Mouse (Mus musculus): ENCODE measurements around the gene Cxcr5.
A peak's percentile ranks its signal among the peaks of the same experiment; 100 is the strongest.
"Not testable (repeated sequence)": the region's sequence is repeated elsewhere in the genome, so short reads cannot be mapped to it uniquely, and the experiment has no call there.

Cxcr5 gene

DNA sequence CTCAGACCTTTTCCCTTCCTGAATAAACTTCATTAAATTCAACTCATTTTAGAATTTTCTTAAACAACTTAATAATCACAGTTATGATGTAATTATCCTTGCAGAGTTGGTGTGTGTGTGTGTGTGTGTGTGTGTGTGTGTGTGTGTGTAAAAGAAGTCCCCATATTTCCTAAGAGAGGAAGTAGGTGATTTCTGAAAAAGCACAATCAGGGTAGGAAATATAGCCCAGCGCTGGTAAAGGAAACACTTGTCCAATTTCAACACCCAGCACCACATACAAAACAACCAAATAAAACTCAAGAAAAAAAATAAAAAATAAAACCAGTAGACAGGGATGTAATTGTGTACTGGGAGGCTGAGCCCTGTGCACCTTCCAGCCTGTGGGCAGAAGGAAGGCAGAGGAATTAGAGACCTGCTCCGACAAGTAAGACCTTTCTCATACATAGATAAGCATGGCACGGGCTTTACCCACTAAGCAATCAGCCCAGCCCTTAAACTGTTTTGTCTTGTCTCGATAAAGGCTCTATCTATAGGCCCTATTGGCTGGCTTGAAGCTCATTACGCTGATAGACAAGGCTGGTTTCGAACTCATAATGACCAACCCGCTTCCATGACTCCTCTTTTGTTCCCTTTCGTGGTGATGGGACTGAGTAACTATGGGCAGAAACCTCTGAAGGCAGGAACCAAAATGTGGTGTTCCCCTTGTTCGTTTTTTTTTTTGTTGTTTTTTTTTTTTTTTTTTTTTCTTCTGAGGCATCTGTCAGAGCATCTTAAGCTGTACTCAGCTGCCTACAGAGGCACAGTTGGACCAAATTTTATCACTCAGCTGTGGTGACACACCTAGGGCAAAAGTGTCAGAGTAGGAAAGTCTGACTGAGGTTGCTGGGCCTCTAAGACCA is 25.8 kb upstream of the Cxcr5 start:
- DNase-seq, result no peak

DNA sequence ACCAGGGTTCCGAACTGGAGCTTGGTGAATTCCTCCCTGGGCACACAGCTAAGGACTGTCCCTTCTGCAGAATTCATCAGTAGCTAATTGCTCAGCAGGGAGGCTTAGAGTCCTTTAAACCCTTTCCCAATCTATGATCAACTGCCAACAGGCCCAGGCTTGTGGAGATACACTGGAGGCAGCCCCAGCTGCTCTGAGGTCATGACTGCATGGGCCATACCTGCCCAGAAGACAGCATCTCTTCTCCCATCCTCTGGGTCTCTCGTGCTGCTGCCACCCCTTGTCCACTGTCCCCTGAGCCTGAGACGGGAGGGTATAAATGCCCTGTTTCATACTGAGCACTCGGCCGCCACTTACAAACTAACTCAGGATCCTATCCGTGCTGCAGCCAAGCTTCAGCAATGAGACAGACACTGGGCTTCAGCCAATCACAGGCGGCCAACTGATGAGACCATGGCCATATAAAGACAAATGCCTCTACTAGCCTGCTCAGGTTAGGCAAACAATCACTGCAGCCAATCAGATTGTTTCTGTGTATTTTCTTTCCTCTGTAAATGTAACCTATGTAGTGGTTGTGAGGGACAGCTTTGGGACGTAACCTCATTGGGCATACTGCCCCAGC is 25.1 kb upstream of the Cxcr5 start:
- DNase-seq, result no peak

DNA sequence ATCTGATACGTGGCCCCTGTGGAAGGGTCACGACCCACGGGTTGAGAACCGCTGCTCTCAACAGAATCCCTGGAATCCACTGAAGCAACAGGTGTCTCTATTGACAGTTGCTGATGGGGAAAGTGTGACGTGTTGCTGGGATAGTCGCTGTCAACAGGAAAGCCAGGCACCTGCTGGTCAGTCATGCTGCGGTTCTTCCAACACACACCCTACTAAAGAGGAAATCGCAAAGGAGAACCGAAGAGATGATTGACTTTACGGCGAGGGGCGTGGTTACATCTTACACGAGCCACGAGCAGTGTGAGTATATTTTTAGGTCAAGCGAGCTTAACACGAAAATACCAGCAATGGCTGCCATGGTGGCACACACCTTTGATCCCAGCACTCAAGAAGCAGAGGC is 20.7 kb upstream of the Cxcr5 start:
- DNase-seq, result peak; percentile 67 to 71

DNA sequence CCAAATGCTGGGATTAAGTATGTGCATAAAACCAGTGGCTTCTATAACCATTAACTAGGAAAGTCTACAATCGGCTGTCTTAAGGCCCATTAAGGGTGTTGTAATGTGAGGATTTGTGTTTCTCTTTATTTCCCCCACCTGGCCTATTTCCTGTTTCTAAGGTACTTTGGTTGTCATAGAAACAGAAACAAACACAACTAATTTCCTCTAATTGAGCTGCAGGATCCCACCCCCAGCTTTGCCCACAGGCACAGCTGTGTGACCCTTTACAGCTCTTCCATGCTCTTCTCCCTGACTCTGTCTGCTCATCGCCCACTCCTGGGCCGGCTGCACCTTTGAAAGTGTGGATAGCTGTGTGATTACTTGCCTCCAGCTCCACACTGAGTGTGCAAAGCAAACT is 19.7 kb upstream of the Cxcr5 start:
- peak; percentile 36 to 50 for DNase-seq

DNA sequence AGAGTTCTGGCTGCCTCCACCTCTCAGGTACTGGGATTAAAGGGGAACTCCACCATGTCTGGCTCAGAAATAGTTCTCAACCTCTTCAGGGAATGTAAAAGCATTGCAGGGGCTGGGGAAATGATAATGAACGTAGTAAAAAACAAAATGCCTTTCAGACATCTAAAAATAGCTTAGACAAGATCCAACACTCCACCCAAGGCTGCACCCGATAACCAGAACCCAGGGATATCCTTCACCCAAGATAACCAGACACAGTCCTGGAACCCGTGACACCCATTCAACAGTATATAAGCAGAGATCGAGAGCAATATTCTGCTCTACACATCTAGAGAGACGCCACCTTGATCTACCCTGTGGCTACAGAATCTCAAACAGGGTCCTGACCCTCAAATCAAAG is 18.4 kb upstream of the Cxcr5 start:
- DNase-seq, result no peak

DNA sequence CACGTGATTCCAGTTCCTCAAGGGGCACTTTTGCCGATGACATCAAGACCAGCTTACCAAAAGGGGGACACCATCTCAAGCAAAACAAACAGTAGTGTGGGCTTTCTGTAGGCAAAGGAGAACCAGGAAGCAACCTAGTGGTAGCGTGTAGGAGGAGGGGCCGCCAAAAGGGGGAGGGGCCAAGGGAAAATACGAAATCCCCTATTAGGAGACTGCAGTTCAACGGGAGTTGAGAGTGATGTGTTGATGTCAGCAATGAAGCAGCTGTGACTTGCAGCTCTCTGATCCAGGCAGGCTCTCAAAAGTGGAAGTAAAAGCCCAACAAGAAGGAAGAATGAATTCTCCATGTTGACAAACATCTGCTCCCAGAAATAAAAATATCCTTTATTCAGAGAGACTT is 17.7 kb upstream of the Cxcr5 start:
- peak; percentile 68 to 77 for DNase-seq

DNA sequence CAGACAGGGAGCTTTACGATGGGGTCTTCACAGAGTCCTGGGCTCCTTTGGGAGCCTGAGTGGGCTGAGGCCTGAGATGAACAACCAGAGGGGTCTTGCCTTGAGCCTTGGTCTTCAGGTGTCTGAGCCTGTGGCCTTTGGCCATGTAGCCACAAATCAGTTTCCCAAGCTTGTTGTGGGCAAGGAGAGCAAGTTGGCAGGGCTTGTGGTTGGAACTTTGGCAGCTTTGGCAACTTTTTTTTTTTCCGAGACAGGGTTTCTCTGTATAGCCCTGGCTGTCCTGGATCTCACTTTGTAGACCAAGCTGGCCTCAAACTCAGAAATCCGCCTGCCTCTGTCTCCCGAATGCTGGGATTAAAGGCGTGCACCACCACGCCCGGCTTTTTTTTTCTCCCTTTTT is 14.4 kb upstream of the Cxcr5 start:
- not testable (repeated sequence) for DNase-seq

DNA sequence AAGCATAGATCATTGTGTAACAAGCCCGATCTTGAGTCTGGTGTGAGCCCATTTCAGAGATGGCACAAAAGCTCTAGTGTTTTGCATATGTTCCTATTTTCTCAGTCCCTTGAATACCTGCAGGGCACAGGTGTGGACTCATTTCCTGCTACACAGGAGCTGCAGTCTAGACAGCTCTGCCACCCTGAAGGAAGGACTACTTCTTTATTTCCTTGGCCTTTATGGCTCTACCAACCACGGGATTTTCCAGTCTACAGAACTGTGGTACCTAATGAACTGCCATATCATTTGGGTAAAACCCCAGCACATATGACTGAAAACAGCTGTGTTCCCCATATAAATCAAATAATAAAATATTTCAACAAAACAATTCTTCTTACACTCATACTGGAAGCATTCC is 13.4 kb upstream of the Cxcr5 start:
- no peak for DNase-seq

DNA sequence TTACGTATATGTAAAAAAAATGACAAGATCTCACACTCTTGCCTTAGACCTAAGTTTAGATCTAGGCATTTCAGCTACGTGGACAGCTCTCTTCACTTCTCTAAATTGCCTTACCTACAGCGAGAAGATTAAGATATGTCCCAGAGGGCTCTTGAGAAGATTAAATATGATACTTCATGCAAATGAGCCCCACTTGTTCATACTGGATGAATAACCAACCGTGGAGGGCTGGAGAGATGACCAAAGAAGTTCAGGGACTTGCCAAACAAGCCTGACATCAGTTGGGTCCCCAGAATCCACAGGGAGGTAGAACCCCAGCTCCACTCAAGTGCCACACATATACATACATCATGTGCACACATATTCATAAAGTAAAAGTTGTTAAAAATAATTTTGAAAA is 11.6 kb upstream of the Cxcr5 start:
- DNase-seq, result no peak

DNA sequence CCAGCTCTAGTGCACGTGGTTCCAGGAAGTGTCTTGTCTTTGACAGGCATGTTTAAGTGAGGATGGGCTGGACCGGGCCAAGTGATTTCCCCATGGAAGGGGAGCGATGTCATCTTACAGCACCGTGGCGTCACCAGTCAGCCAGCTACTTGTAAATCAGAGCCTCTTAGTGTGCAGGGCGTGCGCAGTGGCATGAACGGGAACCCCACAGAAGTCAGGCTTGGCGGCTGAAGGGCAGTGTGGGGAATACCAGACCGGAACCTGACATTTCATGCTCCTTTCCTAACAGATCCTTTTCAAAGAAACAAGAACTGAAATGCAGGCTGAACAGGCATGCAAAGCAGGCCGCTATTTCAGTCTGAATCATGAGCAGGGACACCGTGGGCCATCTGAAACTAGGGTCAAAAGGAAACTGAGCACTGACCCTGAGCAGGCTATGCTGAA is 9.3 kb upstream of the Cxcr5 start:
- peak; percentile 68 to 80 for DNase-seq

DNA sequence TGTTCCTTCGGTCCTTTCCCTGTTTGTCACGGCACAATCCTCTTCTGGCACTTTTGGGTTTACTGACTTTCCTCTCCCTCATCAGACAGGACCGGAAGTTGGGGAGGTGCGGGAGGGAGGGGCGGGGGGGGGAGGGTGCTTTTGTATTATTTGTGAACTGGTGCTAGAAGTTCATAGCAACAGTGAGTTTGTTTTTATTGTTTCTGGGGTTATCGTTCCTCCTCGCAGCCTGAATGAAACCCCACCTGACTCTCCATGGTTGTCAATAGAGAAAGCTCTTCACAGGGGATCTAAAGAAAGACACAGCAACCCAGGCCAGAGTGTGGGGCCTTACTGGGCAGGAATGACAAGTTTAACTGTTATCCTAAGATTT is 6.4 kb upstream of the Cxcr5 start:
- DNase-seq, result no peak

DNA sequence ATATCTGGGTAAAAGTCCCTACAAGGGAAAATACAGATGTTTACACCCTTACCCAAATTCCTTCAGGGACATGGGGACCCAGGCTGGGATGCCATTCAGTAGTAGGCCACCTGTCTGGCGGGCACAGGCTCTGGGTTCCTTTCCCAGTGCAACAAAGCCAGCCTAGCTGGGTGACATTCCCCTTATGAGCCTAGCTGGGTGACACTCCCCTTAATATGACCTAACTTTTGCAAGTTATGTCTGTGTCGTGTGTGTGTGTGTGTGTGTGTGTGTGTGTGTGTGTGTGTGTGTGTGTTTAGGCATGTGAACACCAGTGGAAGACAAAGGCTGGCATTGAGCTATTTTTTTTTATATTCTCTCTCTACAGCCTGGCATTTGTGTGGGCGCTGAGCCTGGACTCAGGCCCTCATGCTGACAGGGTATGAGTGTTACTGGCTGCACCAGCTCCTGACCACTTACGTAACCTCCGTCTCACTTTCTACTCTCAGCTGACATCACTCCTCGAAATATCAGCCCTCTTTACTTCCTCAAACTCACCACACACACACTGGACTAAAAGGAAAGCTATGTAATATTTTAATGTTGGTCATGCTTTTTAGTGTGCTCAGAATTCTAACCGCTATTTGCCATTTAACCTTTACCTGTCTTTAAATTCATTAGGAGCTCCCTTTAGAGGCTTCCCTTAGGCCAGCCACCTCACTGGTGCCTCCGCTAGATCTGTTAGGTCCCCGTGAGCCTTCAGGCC is 5.8 kb upstream of the Cxcr5 start:
- peak; percentile 28 to 32 for DNase-seq

DNA sequence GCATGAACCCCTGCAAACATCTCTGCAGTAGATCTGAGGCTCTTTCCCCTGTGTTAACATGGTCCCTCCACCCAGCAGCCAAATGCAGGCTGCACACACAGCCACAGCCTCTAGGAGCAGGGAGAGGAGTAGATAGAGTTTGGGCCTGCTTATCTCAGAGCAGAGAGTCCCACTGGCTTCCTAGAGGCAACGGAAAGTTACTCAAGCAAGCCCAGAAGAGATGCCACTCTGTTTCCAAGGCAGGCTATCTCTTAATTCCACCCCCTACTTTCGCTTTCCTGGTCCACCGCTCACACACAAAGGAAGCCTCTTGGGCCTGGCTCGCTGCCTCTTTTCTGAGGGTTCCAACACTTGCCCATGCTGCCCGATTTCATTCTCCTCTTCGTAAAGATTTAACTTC is 3.7 kb upstream of the Cxcr5 start:
- DNase-seq, result peak in 1 of 2 experiments; percentile 28

DNA sequence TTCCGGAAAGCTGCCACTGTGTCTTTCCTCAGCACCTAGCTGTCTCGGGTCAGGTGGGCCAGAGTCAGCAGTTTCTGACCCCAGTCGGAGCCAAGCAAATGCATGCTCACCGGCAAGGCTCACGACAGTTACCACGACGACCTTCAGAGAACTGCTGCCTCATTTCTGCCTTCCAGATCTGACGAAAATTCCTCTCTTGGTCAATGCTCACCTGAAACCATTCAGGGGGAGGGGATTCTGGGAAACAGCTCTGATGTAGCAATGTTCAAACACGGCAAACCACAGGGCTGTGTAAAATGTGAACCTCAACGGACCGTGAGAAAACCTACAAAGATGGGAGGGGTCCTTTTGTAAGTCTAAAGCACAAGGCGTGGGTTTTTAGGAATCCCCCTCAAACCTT is 1.3 kb upstream of the Cxcr5 start:
- no peak for DNase-seq

DNA sequence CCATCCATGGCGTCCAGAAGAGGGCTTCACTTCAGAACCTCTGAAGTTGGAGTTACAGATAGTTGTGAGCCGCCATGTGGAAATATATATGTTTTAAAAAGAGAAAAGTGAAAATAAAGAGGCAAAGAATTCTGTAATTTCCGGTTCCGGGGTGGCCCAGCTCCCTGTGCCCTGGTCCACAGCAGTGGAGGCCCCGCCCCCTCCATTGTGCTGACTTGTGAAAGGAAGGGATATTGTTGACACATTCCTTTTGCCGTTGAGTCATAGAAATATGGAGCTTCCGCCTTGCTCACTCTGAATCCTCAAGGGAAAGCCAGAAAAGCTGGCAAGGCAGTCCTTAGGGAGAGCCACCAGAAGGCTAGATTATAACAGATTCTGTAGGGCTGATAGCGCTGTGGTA is 9.5 kb downstream of the Cxcr5 start:
- DNase-seq, result no peak

DNA sequence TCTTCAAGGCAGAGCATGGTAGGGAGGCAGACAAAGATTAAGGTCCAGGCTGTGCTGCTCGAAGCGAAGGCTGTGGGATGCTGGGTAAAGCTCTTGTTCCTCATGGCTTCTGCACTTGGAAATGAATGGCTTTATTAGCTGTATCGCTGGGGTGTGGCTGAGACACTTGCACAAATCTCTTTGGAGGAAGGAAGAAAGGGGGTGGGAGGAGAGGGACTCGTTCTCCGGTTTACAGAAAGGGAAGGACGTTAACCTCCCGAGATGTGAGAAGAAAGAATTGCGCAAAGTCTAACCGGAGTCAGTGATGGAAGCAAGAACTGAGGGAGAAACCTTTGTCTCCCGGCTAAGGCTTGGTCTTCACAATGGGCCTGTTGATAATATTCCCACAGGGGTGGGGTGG is 10.5 kb downstream of the Cxcr5 start:
- no peak for DNase-seq

DNA sequence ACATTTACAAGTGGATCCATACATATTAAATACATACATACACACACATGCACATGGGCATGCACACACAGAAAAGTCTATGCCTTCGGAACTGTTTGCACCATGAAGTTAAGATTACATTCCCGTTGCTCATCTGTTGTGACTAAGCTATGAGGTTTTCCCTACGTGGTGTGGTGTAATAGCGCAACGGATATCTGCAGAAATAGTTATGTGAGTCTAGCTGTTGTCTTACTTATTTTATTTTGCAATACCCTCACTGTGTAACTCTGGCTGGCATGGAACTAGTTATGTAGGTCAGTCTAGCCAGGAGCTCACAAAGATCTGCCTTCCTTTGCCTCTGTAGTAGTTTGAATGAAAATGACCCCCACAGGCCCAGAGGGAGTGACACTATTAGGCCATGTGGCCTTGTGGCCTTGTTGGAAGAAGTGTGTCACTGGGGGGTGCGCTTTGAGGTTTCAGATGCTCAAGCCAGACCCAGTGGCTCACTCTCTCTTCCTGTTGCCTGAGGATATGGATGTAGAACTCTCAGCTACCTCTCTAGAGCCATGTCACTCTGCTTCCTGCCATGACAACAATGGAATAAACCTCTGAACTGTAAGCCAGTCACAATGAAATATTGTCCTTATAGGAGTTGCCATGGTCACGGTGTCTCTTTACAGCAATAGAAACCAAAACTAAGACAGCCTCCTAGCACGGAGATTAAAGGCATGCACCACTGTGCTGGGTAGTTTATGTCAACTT is 13.1 kb downstream of the Cxcr5 start:
- DNase-seq, result no peak

DNA sequence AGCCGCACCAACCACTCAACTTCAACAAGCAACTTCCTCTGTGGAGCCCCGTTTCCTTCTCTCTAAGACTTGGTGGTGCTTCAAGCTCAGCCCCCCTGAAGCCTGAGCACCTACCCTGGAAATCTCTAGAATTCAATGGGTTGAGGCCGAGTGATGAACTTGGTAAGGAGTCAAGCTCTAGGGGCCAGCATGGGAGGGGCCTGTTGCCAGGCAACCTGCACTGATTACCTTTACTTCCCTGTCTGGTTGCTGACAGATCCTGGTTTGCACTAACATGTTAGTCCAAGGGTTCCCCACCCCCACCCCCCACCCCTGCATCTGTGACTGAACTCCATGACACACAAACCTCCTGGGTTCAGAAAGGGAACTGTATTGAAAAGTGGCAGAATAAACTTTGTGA is 16.7 kb downstream of the Cxcr5 start:
- no peak for DNase-seq

DNA sequence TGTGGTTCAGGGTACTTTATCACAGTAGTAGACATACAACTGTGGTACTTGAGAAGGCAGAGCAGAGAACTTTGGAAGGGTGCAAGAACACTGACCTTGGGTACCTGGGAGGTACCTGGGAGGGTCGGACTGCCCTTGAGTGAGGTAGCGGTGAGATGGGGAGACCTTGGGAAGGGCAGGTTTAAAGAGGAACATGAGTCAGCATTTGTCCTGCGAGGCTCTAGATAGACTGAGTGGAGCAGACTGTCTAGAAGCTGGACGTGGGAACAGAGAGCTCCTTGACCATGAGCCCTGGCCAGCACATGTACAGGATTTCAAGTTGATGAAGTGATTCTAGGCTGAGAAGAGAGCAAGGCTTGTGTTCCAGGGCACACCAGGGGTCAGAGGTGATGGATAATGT is 19.3 kb downstream of the Cxcr5 start:
- DNase-seq, result no peak

DNA sequence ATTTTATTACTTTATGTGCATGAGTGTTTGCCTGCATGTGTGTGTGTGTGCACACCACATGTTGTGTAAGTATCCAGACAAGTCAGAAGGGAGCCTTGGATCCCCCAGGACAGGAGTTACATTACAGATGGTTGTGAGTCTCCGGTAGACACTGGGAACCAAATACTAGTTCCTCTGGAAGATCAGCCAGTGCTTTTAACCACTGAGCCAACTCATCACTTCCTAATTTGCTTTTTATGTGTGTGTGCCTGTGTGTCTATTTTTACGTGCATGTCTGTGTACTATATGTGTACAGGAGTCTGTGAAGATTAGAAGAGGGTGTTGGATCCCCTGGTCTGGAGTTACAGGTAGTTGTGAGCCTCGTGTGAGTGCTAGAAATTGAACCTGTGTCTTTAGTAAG is 21.0 kb downstream of the Cxcr5 start:
- DNase-seq, result no peak

DNA sequence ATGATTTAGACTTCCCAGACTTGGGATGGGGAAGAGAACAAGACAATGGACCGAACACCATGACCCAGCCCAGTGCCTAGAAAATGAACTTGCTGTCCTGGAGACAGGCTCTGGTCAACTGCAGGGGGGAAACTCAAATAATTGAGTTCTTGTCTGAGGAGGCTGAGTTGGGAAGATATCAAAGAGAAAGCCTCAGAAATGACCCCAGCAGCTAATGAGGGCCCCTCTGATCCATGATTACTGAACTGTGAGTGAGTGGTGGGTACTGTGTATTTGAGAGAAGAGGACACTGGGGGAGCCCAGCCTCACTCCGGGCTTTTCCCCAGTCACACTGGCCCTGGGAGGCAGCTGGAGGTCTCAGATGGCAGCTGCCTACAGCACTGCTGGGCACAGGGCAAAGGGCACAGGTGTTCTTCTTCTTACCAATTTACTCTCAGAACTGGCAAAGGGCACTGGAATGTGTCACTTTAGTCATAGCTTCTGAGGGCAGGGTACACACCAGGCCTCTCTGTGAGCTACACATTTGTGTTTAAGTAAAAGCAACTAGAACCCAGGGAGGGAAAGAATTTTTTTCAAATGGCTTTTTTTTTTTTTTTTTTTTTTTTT is 21.8 kb downstream of the Cxcr5 start:
- no peak for DNase-seq

DNA sequence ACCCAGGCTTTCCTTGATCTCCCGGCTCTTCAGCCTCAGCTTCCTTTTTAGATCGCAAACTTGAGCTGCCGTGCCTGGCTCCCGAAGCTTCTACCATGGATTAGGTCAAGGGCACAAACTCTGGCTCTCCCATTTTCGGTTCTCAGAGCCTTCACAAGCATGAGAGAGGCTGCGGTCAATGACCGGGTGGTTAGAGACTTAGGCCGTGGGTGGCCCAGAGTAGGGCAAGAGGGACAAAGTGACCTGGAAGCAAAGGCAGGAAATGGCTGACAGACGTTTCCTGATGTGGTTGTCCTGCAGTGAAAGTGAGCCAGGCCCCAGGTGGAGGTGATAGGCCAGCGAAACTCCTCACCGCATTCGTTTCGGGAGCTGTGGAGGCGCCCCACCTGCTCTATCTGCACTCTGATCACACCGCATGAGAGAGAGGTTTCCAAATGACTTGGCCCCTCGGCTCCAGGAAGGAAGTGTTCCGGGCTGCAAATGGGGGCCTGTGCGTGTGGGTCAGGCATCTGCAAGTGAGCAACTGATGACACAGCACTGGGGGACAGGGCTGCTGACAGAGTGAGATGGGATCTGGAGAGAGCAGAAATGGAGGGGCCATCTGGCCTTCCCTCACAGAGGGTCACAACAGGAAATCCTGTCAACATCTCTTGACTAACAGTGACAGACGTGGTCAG is 23.9 kb downstream of the Cxcr5 start:
- DNase-seq, result peak in 1 of 2 experiments; percentile 37

Measured in spleen, adult 18-20 months (tissue).